Mouse (Mus musculus) forebrain, embryonic 12.5 days (tissue): ENCODE results near the gene Laptm4a. TPM values are rescaled to one million over a fixed set of nuclear protein-coding genes. Genes with fewer than 3 reads are reported as not detected.

ENCODE experiments used
- polyA plus RNA-seq: library from polyadenylated mRNA; unstranded; fragments of >200 nt; fragmentation: Nextera tagmentation; extraction: Ambion mirVana; gene quantifications from 2 replicates; pipeline ENCODE4 v1.2.1, GENCODE M21; 2016

The Laptm4a gene
- polyA plus RNA-seq, 1 experiment from 2014 or later: 212 TPM

Other genes with a start within 250 kb of the Laptm4a start
- gene Pum2, start 247.5 kb upstream of the Laptm4a start, polyA plus RNA-seq: 94.6 and 97.9 TPM in 2 replicates
- 70.3 and 72.7 TPM in 2 replicates for gene Sdc1, start 150.3 kb upstream of the Laptm4a start, polyA plus RNA-seq
- gene Matn3, start 26.3 kb downstream of the Laptm4a start, polyA plus RNA-seq: 0.54 and 0.58 TPM in 2 replicates
- 27.8 and 28.4 TPM in 2 replicates for gene Wdr35, start 52.2 kb downstream of the Laptm4a start, polyA plus RNA-seq
- gene Ttc32, start 108.3 kb downstream of the Laptm4a start, polyA plus RNA-seq: 19.6 and 20.9 TPM in 2 replicates